21 mouse cellular contexts compared by ENCODE assay signal in the genomic region with DNA sequence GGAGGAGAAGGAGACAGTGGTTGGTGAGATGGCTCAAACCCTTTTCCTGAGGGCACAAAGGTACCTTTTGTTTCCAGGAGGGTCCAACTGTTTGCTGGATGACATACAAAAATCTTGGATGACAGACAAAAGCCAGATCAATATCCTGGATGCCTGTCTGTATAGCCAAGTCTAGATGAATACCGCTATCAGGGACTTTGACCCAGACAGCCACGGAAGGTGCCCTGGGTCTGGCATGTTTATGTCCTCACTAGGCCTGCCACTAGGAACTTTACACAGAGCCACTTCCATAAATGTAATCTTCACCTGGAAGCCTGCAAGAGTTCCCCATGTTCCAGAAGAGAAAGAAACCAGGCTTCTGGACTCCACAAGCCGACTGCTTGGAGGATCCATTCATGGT.
"Had no signal": no experiment of that assay in that cellular context is flagged by ENCODE, and none has a peak within 500 bp of the region (broad histone marks: within the 10 kb centered on the region; RNA-seq: fewer than 3 reads in every experiment).

No protein-coding gene starts in this region.

- DNase-seq: kidney, adult 18-20 months; kidney, adult 9 months; kidney, postnatal 10 days; layer of hippocampus, adult 9-11 months; liver, embryonic 13.5 days; lung, postnatal 10 days; lung, postnatal 36 days; retina, postnatal 1 day; right cerebral cortex, postnatal 25 days; spleen, adult 18-20 months; thymus, postnatal 25 days had no signal

- H3K9me3 ChIP-seq: liver, embryonic 13.5 days; lung, embryonic 15.5 days; megakaryocyte, embryonic 14.5 days; midbrain, embryonic 10.5 days; midbrain, embryonic 13.5 days; neural tube, embryonic 13.5 days; stomach, embryonic 15.5 days had no signal

- H3K9ac ChIP-seq: liver, embryonic 13.5 days; lung, embryonic 15.5 days; midbrain, embryonic 13.5 days; neural tube, embryonic 13.5 days; stomach, embryonic 15.5 days had no signal

- H3K27ac ChIP-seq: layer of hippocampus, adult 2 months; liver, embryonic 13.5 days; lung, embryonic 15.5 days; midbrain, embryonic 13.5 days; stomach, embryonic 15.5 days had no signal

- H3K36me3 ChIP-seq: liver, embryonic 13.5 days; lung, embryonic 15.5 days; midbrain, embryonic 13.5 days; stomach, embryonic 15.5 days had no signal

- ATAC-seq: intestine, embryonic 16.5 days; midbrain, embryonic 13.5 days; midbrain, embryonic 16.5 days had no signal

- H3K4me3 ChIP-seq: layer of hippocampus, adult 2 months; liver, embryonic 13.5 days; megakaryocyte, embryonic 14.5 days; midbrain, embryonic 13.5 days; myocyte; neural tube, embryonic 13.5 days had no signal

- H3K27me3 ChIP-seq: lung, embryonic 15.5 days; midbrain, embryonic 13.5 days; neural tube, embryonic 13.5 days; stomach, embryonic 15.5 days had no signal
